Comparison of ENCODE assay signal across 51 mouse cellular contexts in the genomic region with DNA sequence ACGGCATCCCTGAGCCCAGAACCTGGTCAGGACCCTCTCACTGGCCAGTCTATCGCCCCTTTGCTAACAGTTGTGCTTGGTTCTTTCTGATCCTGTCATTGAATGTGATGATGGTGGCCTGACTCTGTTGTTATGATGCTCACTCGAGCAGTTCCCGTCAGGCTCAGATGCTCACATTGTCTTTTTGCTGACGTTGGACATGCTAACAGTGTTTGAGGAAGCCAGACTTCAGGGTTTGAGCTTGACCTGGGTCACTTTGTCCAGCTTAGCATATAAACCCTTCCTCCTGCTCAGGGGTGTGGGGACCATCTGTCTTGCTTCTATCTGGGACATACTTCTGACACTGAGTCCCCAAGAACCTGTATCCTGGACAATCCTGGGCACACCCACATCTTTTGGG. TPM values are rescaled to one million over a fixed set of nuclear protein-coding genes. Genes with fewer than 3 reads are reported as not detected.
"Had no signal": no experiment of that assay in that cellular context is flagged by ENCODE, and none has a peak within 500 bp of the region (broad histone marks: within the 10 kb centered on the region; RNA-seq: fewer than 3 reads in every experiment).

TSS of gene Prss29 (plus strand) at position 301 of the 400 bp plus-strand sequence.

- DNase-seq: heart, postnatal 10 days; heart, postnatal 14 days; heart, postnatal 36 days; heart, postnatal 4 days; kidney, adult 11 months; kidney, adult 18-20 months; kidney, adult 2 months; kidney, adult 8-10 months; kidney, adult 9 months; kidney, postnatal 10 days; kidney, postnatal 14 days; kidney, postnatal 25 days; kidney, postnatal 36 days; kidney, postnatal 4 days; layer of hippocampus, adult 9-11 months; layer of hippocampus, postnatal 36 days had no signal

- ATAC-seq: hindbrain, embryonic 16.5 days; hindbrain, postnatal 0 days; inflammation-experienced regulatory T-cells, adult 6 months; intestine, embryonic 15.5 days; intestine, embryonic 16.5 days; intestine, postnatal 0 days had no signal

- H3K27me3 ChIP-seq: hindbrain, embryonic 15.5 days; intestine, embryonic 15.5 days; kidney, embryonic 15.5 days had no signal

- H3K4me1 ChIP-seq: heart, embryonic 10.5 days; heart, embryonic 12.5 days; heart, embryonic 13.5 days; heart, embryonic 15.5 days; hindbrain, embryonic 12.5 days; hindbrain, embryonic 13.5 days; hindbrain, embryonic 15.5 days; intestine, embryonic 15.5 days; kidney, embryonic 15.5 days had no signal

- H3K4me3 ChIP-seq: heart, embryonic 10.5 days; heart, embryonic 12.5 days; heart, embryonic 13.5 days; heart, embryonic 15.5 days; hindbrain, embryonic 10.5 days; hindbrain, embryonic 12.5 days; hindbrain, embryonic 13.5 days; hindbrain, embryonic 15.5 days; intestine, embryonic 15.5 days; kidney, embryonic 15.5 days; layer of hippocampus, adult 2 months had no signal

- H3K9ac ChIP-seq: heart, embryonic 12.5 days; heart, embryonic 13.5 days; heart, embryonic 15.5 days; hindbrain, embryonic 12.5 days; hindbrain, embryonic 13.5 days; hindbrain, embryonic 14.5 days; hindbrain, embryonic 15.5 days; intestine, embryonic 15.5 days; kidney, embryonic 15.5 days had no signal

- H3K27ac ChIP-seq: heart, embryonic 10.5 days; heart, embryonic 13.5 days; heart, embryonic 15.5 days; hindbrain, embryonic 10.5 days; hindbrain, embryonic 12.5 days; hindbrain, embryonic 13.5 days; hindbrain, embryonic 14.5 days; hindbrain, embryonic 15.5 days; hindbrain, postnatal 0 days; intestine, embryonic 15.5 days; kidney, embryonic 15.5 days; kidney, postnatal 0 days; layer of hippocampus, adult 2 months had no signal

- H3K9me3 ChIP-seq: heart, embryonic 10.5 days; heart, embryonic 12.5 days; heart, embryonic 13.5 days; heart, embryonic 15.5 days; hindbrain, embryonic 10.5 days; hindbrain, embryonic 12.5 days; hindbrain, embryonic 13.5 days; hindbrain, embryonic 15.5 days; intestine, embryonic 15.5 days; kidney, embryonic 15.5 days had no signal

- H3K36me3 ChIP-seq: heart, embryonic 10.5 days; heart, embryonic 12.5 days; heart, embryonic 13.5 days; heart, embryonic 15.5 days; hindbrain, embryonic 10.5 days; hindbrain, embryonic 12.5 days; hindbrain, embryonic 13.5 days; hindbrain, embryonic 15.5 days; intestine, embryonic 15.5 days; kidney, embryonic 15.5 days had no signal

- H3K4me2 ChIP-seq: heart, embryonic 11.5 days; heart, embryonic 12.5 days; heart, embryonic 13.5 days; heart, embryonic 15.5 days; hindbrain, embryonic 12.5 days; hindbrain, embryonic 13.5 days; hindbrain, embryonic 14.5 days; hindbrain, embryonic 15.5 days; intestine, embryonic 15.5 days; kidney, embryonic 15.5 days had no signal

RNA-seq across cellular contexts. Expression of gene Prss29, which starts in this region (rescaled TPM):
- total RNA-seq: heart, postnatal 10 days; heart, postnatal 14 days; heart, postnatal 25 days; heart, postnatal 36 days; heart, postnatal 4 days; hematopoietic stem cell, adult 5-6 weeks; hindbrain, postnatal 0 days; layer of hippocampus, adult 18-20 months; layer of hippocampus, adult 2 months; layer of hippocampus, adult 8-10 months; layer of hippocampus, postnatal 10 days; layer of hippocampus, postnatal 14 days; layer of hippocampus, postnatal 25 days; layer of hippocampus, postnatal 36 days; left cerebral cortex, adult 18-20 months had no signal
- polyA plus RNA-seq: heart, embryonic 10.5 days; heart, embryonic 11.5 days; heart, embryonic 12.5 days; heart, embryonic 13.5 days; heart, embryonic 14.5 days; heart, embryonic 15.5 days; heart, embryonic 16.5 days; heart, postnatal 0 days; hindbrain, embryonic 10.5 days; hindbrain, embryonic 11.5 days; hindbrain, embryonic 12.5 days; hindbrain, embryonic 13.5 days; hindbrain, embryonic 14.5 days; hindbrain, embryonic 15.5 days; hindbrain, embryonic 16.5 days; hindbrain, postnatal 0 days; inflammation-experienced regulatory T-cells, adult 6 months; intestine, embryonic 14.5 days; intestine, embryonic 15.5 days; intestine, embryonic 16.5 days; intestine, postnatal 0 days; kidney, adult 2 months; kidney, embryonic 14.5 days; kidney, embryonic 15.5 days; kidney, embryonic 16.5 days; kidney, postnatal 0 days; large intestine, adult 2 months had no signal
